Mouse (Mus musculus) liver, adult 2 months (tissue): ENCODE results near the gene Rbm34. TPM values are rescaled to one million over a fixed set of nuclear protein-coding genes. Genes with fewer than 3 reads are reported as not detected.
A peak's percentile ranks its signal among the peaks of the same experiment; 100 is the strongest.

Experiments
- DNase-seq: peaks from one replicate; pipeline ENCODE4 v3.0.0-alpha.2; 2011; ENCODE audit warnings: low read depth, low spot score; ENCODE audit errors: extremely low read depth
- H3K27ac ChIP-seq: fragments of 200-500 bp; replicated peaks from 2 replicates; pipeline ENCODE4 v1.5.1; 2012; ENCODE audit warnings: low read depth, mild to moderate bottlenecking, control low read depth, inconsistent platforms, low read length; ENCODE audit not compliant: insufficient read depth
- H3K27me3 ChIP-seq: fragments of 200-500 bp; 2 replicates; pipeline ENCODE4 v1.6.1; 2012; ENCODE audit warnings: mild to moderate bottlenecking, moderate library complexity, low read length, inconsistent platforms; ENCODE audit not compliant: control insufficient read depth, insufficient read depth
- H3K36me3 ChIP-seq: fragments of 200-500 bp; 2 replicates; pipeline ENCODE4 v1.6.1; 2012; ENCODE audit warnings: low read length, inconsistent platforms; ENCODE audit not compliant: control insufficient read depth, insufficient read depth
- H3K4me1 ChIP-seq: fragments of 200-500 bp; 2 replicates; pipeline ENCODE4 v1.6.1; 2011; ENCODE audit warnings: low read length; ENCODE audit not compliant: control insufficient read depth, insufficient read depth
- H3K4me3 ChIP-seq: fragments of 200-500 bp; 2 replicates; pipeline ENCODE4 v1.5.1; 2011; ENCODE audit warnings: low read depth, mild to moderate bottlenecking, control low read depth, low read length, moderate library complexity; ENCODE audit not compliant: insufficient read depth
- H3K79me2 ChIP-seq: fragments of 200-500 bp; 2 replicates; pipeline ENCODE4 v1.6.1; 2012; ENCODE audit warnings: inconsistent platforms, mild to moderate bottlenecking, low read length, moderate library complexity; ENCODE audit not compliant: control insufficient read depth, insufficient read depth
- H3K9ac ChIP-seq: fragments of 200-500 bp; 2 replicates; pipeline ENCODE4 v1.6.1; 2012; ENCODE audit warnings: low read depth, mild to moderate bottlenecking, control low read depth, inconsistent platforms, low read length
- CTCF ChIP-seq: fragments of 200-500 bp; IDR thresholded peaks from 2 replicates; pipeline ENCODE4 v1.5.1; 2011; ENCODE audit warnings: low read depth, low read length, control low read depth
- POLR2A ChIP-seq: fragments of 200-500 bp; IDR thresholded peaks from 2 replicates; pipeline ENCODE4 v1.6.1; 2011; ENCODE audit warnings: low read length, control low read depth; ENCODE audit not compliant: insufficient read depth; ENCODE audit errors: extremely low read depth
- WGBS: fragments of 180-500 bp; shearing (Covaris S2); methylation state at CpG from one replicate; pipeline ENCODE4 v1.1.7; 2018; 5-methylcytosine and 5-hydroxymethylcytosine counted together
- polyA plus RNA-seq: library from polyadenylated mRNA; depleted of rRNA; stranded (reverse); fragments of >200 nt; gene quantifications from 2 replicates; pipeline ENCODE4 v1.2.3, GENCODE M21; 2012
- total RNA-seq: library from RNA; depleted of rRNA; stranded (reverse); fragments of >200 nt; gene quantifications from 2 replicates; pipeline ENCODE4 v1.2.3, GENCODE M21; 2014

The Rbm34 gene
- total and polyA plus RNA-seq, 2 experiments, result 1.5 to 6.4 TPM

DNA sequence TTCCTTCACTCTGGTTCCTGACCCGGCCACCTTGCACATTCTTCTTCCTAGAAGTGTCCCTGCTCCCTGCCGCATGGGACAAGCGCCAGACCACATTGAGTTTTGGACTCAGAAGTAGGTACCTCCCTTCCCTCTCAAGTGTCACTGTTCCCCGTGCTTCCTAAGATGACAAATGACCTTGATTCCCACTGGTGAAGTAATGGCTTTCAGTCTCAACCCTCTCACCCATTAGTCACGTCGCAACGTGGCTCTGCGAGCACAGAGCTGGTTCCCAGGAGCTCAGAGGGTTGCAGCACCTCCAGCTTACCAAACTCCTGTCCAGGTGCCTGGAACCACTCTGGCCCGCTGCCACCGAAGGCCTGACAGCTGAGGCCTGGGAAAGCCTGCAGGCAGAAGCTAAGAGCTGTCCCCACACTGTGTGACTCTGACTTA lies 61.5 kb downstream of the Rbm34 start:
- TF ChIP-seq POLR2A (no peak), CTCF (no peak)
- no peak overlapping the region for H3K9ac ChIP-seq
- DNase-seq, result peak; percentile 63

DNA sequence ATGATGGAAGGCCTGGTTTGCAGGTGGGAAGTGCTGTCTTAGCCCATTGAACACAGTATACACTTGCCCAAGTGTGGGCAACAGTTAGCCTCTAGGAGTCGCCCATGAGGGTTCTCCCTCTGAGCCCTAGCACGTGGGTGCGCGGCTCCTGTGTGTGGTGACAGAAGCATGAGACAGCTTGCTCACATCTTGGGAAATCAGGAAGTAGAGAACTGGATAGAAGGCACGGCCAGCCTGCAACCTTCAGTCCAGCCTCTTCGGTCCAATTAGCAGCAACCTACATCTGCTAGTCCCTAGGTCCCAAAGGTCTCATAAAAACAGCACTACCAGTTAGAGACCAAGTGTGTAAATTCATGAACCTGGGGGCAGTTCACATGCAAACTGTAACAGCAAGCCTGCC lies 62.1 kb downstream of the Rbm34 start:
- WGBS, result 90% methylated on average over 6 of the region's 6 CpGs
- H3K79me2 ChIP-seq, result no peaks in the 10 kb centered on the region
- TF ChIP-seq CTCF (no peak), POLR2A (no peak)
- no peak overlapping the region for H3K4me3 ChIP-seq
- no peak overlapping the region for H3K9ac ChIP-seq
- H3K27ac ChIP-seq, result no peak overlapping the region
- no peak for DNase-seq
- H3K36me3 ChIP-seq, result no peaks in the 10 kb centered on the region
- H3K4me1 ChIP-seq, result peaks cover 17% of the 10 kb centered on the region
- H3K27me3 ChIP-seq, result no peaks in the 10 kb centered on the region

More for the DNA sequence above, 61.5 kb downstream of the Rbm34 start:
- Histone ChIP-seq H3K27me3 (no peaks in the 10 kb centered on the region), H3K36me3 (no peaks in the 10 kb centered on the region), H3K4me1 (peaks cover 14% of the 10 kb centered on the region), H3K79me2 (no peaks in the 10 kb centered on the region), H3K4me3 (no peak overlapping the region), H3K27ac (no peak overlapping the region)
- 32% methylated on average over 10 of the region's 10 CpGs for WGBS

GRCm38 (mm10) chr8:126907968-126908367 lies 62.9 kb downstream of the Rbm34 start:
- 45% methylated on average over 9 of the region's 9 CpGs for WGBS
- Histone ChIP-seq H3K27ac (no peak overlapping the region), H3K27me3 (no peaks in the 10 kb centered on the region), H3K4me1 (peaks cover 24% of the 10 kb centered on the region), H3K79me2 (no peaks in the 10 kb centered on the region), H3K4me3 (no peak overlapping the region), H3K36me3 (no peaks in the 10 kb centered on the region), H3K9ac (no peak overlapping the region)
- no peak for TF ChIP-seq CTCF
- no peak for TF ChIP-seq POLR2A
- peak; percentile 40 for DNase-seq

- DNase-seq, result peak; percentile 78
- H3K79me2 ChIP-seq, result no peaks in the 10 kb centered on the region
- H3K4me1 ChIP-seq, result peaks cover 27% of the 10 kb centered on the region
- no peaks in the 10 kb centered on the region for H3K27me3 ChIP-seq
- no peak overlapping the region for H3K9ac ChIP-seq
- no peak overlapping the region for H3K4me3 ChIP-seq
- TF ChIP-seq POLR2A (no peak), CTCF (no peak)
- WGBS, result 45% methylated on average over 3 of the region's 3 CpGs
- H3K27ac ChIP-seq, result no peak overlapping the region
- no peaks in the 10 kb centered on the region for H3K36me3 ChIP-seq
Observed at GRCm38 (mm10) chr8:126907374-126907773, 63.5 kb downstream of the Rbm34 start.

DNA sequence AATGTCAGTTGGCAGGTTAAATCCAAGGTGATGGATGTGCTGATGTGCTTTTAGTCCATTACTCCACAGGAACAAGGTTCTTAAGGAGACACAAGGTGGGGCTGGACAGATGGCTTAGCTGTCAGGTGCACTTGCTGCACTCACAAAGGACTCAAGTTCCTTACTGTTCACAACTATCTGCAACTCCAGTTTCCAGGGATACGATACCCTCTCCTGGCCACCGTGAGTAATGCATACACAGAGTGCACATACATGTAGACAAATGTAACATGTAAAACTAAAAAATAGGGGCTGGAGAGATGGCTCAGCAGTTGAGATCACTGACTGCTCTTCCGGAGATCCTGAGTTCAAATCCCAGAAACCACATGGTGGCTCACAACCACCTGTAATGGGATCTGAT lies 65.5 kb downstream of the Rbm34 start:
- 95% methylated on average over 3 of the region's 3 CpGs for WGBS
- TF ChIP-seq POLR2A, result no peak
- TF ChIP-seq CTCF, result no peak

GRCm38 (mm10) chr8:126903927-126904326 lies 66.9 kb downstream of the Rbm34 start:
- Histone ChIP-seq H3K36me3 (no peaks in the 10 kb centered on the region), H3K4me1 (peaks cover 24% of the 10 kb centered on the region), H3K27ac (0 out of 2 replicates have a peak overlapping the region, but pooled peaks have one; percentile 1), H3K27me3 (no peaks in the 10 kb centered on the region), H3K9ac (peak overlapping the region; percentile 30; the same call in 1 of the 2 replicates), H3K79me2 (no peaks in the 10 kb centered on the region), H3K4me3 (no peak overlapping the region)
- TF ChIP-seq POLR2A (no peak), CTCF (no peak)
- WGBS, result 27% methylated on average over 9 of the region's 9 CpGs
- DNase-seq, result peak; percentile 37

More for the DNA sequence above, 65.5 kb downstream of the Rbm34 start:
- Histone ChIP-seq H3K36me3 (no peaks in the 10 kb centered on the region), H3K9ac (no peak overlapping the region), H3K4me3 (no peak overlapping the region), H3K4me1 (peaks cover 28% of the 10 kb centered on the region), H3K79me2 (no peaks in the 10 kb centered on the region), H3K27me3 (no peaks in the 10 kb centered on the region), H3K27ac (no peak overlapping the region)
- peak; percentile 28 for DNase-seq
